Mouse (Mus musculus) urinary bladder, postnatal 14 days (tissue): ENCODE data around the gene Mdfic.

Source experiments
- DNase-seq: peaks from one replicate; pipeline ENCODE4 v3.0.0; 2021; ENCODE audit warnings: low spot score

Mdfic gene

DNA sequence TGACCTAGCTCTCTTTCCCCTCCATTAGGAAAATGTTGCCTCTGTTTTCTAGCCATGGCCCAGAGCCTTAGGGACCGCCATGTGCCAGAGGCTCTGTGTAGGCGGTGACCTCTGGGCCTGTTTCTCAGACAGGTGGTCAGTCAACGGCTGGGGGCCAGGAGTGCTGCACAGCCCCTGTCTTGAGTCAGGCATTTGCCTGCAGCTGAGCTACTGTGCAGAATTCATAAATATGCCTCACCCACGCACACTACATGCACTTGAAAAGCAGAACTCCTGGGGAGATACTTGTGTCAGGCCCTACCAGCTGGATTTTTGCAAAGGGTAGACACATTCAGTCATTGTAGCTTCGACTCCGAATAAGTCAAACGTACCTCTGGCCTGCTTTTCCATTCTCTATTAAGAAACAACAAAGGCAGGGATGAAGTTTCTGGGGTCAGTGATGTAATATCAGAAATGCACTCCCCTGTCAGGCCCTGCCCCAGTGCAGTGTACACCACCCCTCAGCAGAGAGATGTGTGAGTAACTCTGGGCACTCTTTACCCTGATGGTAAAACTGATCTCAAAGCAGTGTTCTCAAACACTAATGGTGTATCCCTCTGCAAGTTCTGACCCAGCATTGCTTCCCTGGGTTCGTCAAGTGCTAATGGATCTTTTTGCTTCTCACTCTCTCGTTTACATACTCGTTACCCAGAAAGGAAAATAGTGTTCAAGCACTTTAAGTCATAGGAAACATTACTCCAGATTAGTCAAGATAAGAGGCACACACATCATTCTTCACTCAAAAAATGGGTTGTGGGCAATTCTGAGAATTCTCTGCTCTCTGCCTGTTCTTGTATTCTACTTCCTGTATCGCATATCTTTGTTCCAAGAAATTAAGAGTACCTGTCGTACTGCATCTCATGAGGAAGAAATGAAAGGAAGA, 72.5 kb downstream of the Mdfic start:
- no peak for DNase-seq

DNA sequence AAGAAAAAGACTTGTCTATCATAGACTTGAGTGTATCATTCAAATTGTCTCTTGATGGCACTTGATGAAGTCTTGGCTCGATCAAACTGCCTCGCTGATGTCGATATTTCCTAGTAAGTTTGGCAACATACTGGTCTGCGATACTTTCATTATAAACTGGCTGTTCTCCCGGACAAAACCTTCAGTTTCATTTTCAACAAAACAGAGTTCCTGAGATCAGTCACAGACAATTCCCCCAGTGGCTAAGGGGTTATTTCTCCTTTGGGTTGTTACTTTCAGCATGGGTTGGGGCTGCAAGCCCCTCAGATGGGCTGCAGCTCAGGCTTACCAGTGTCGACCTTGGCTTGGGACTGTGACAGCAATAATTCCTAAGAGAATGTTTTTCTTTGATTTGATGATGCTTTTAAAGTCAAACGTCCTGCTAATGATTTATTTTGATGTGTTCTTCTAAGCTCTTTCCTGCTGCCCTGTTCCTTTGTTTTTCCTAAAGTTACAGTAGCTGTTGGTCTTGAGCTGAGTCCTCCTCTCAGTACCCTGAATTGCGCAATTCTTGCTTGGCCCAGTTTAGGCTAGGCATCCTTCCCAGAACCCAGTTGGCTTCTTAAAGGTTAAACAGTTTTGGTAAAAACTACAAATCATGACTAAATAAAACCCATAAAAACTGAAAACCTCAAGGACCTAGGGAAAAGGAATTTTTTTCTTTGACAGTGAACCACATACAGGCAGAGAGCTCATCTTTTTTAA, 73.3 kb downstream of the Mdfic start:
- peak; percentile 54 for DNase-seq

DNA sequence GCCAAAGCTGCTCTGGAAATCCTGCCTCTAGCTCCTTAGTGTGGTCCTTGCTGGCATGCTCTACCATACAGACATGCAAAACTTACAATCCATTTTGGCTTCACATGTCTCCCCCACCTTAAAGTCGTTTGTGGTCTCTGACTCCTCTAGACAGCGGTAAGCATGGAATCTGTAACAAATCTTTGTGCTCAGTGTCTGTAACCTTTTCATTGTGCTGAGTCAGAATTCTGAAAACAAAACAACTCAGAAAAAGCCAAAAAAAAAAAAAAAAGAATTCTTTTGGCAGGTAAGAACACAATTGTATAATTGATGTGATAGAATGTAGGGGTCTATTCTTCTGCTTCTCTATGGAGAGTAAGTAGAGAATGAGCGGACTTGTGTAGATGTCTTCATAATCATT, 74.3 kb downstream of the Mdfic start:
- DNase-seq = no peak

DNA sequence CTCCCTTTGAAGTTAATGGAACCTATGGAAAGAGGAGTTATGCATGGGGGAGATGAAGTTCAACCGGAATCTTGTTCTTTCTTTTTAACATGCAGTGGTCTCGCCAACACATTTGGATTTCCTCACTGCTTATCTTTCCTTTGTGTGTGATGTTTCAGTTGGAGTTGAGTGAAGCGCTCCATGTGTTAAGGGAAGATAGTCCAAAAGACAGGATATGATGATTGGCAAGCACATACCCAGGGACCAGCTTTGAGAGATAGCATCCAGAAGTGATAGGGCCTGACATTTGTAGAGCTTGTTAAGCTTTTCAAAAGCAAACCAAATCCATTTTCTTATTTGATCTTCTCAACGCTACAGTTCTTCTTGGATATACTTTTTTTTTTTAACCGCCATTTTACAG, 86.9 kb downstream of the Mdfic start:
- no peak for DNase-seq

DNA sequence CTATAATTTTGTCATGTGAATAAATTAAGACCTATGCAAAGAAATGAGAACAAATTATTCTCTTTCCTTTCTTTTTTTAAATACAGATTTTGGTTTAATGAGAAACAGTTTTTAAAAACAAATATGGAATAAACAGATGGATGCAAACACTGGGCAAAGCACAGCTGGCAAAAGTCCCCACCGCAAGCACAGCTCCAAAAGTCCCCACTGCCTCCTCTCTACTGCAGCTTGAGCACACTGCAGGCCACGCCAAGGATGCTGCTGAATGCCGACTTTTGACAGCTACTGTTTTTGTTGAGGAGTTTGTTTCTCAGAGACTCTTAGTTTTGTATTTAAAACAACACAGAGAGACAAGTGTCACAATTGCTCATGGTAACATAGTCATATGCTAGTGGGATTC, 104.8 kb downstream of the Mdfic start:
- no peak for DNase-seq

DNA sequence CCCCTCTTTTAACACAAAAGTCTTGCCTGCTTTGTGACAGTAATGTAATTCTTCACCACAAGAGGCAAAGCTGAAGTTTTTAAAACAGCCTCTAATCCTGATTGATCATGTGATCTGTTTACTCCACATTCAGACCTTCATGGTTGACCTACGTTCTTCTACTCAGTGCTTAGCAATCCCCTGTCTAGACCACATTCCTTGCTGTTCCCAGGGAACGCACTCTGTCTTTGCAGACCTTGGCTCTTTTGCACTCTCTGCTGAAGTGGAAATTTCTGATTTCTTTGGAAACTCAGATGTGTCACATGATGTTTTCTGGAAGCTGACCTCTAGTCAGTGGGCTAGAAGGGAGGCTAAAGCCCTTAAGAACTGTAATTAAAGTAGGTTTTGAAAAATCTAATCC, 109.4 kb downstream of the Mdfic start:
- no peak for DNase-seq

DNA sequence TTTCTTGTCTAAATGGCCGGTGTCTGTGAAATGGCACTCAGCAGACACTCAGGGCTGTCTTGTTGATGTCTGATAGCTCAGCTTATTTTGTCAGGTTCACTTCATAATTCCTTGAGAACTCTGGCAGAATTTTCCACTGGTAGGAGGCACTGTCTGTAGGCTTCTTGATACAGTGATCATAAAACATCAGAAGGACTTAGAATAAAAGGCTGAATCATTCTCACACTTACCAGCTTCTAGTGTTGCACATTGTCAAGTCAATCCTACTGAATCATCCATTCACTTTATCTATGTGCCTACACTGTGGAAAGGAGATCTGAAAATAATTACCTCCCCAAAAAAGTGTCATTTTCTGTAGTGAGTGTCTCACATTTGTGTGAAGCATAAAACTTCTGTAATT, 110.2 kb downstream of the Mdfic start:
- no peak for DNase-seq

DNA sequence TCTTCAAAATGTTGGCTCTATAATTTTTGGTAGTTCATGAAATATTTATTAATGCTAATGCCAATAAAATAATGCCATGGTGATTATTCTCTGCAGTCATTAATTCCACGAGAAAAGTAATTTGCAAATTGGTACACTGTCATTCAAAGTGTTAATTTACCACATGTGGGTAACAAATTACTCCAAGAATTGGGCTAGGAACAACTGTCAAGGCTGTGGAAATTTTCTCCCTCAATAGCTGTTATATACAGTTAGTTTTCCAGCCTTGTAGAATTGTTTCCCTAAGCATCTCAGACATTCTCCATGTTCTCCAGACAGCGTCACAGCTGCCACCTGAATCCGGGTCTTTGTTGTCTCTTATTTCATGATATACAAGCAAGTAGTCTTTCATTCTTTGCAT, 117.2 kb downstream of the Mdfic start:
- no peak for DNase-seq

DNA sequence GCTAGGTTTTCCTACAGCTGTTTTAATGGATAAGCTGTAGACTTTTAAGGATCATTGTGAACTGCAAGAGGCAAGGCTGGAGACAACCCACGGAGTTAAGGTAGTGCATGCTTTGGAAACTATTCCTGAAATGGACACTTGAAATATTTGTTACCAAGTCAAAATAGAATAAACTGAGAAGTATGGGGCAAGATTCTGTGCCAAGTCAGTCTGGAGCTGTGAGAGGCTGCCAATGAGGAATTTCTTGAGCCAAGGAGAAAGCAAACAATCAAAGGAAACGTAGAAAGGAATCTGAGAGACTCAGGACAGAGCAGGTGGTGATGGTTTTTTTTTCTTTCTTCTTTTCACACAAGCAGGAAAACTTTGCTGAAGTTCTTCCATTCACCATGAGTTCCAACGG, 119.4 kb downstream of the Mdfic start:
- no peak for DNase-seq

DNA sequence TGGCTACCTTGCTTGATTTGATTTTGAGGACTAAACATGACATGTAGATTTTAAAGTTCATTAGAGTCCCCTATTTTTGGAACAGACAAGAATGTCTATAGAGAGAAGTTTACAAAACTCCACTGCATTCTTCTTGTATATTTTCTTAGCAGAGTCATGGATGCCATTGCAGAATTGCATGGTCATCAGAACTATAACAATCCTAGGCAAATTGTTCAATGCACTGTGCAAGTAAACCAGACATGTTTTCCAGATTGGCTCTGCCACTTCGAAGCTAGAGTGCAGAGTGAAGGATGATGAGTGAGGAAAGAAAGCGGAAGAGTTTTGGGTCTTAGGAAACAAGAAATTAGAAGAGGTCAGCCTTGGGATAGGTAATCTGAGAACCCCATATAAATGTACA, 120.0 kb downstream of the Mdfic start:
- no peak for DNase-seq

DNA sequence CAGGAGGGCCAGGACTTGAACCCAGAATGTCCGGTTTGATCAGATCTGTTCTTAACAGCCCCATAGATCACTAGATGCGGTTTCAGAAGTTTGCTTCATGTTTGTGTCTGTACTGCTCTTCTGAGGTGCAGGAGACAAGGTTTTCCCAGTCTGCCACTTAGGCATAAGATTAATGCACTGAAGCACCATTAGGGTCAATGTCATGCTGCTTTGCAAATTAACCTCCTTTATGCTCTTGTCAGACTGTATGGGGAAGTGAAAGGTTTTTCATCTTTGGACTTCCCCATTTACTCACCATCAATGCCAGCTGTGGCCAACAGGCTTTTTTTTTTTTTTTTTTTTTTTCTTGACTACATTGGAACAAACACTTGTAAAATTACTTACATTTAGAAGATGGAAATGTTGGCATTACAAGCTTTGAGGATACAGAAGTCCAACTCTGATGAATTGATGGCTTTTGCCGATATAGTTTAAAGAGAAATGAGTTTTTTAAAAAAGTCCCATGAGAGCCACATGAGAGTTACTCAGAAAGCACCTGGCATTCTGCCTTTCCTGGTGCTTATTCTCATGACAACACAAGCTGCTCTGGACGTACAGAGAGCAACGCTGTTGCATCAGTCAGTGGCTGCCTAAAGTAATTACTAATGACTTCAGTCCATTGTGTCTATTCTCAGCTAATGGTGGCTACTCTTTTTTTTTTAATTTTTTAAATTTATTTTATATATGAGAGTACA, 121.2 kb downstream of the Mdfic start:
- no peak for DNase-seq

DNA sequence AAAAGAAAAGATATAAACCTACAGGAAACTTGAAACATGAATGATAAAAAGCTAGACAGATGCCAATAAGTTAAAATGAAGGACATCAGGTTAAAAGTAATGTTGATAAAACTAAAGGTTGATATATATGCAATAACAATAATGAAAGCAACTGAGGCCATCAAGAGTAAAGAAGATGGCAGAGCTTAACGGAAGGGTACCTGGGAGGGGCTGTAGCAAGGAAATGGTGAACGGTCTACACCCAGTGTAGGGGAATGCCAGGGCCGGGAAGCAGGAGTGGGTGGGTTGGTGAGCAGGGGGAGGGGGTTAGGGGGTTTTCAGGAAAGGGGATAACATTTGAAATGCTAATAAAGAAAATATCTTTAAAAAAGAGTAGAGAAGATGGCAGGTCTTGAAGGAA, 122.8 kb downstream of the Mdfic start:
- DNase-seq = no peak

DNA sequence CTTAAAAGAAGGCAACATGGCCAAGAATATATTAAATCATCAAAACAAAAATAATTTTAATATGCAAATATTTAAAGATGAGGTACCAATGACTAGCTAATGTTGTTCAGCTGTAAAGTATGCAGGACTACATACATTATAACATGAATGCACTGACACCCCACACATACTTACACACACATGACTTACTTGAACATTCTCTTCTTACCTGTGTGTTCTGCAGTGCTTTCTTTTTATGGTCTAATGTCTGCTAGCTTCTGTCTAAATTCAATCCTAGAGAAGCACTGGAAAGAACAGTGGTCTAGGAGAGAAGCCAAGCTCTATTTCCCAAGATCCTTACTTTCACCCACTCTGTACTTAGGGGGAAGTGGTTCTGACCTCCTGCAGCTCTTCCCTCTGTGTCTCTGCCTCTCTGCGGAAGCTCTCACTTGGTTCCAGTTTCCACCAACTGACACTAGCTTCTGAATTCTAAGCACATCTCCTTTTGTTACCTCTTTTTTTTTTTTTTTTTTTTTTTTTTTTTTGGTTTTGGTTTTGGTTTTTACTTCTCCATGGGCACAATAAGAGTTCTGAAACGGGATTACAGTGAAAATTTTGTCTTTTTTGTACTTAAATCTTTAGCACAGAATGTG, 125.4 kb downstream of the Mdfic start:
- no peak for DNase-seq
